Mouse (Mus musculus): ENCODE data around the gene Gm20765.

Gm20765 gene

GRCm38 (mm10) chr10:104220303-104221021 lies 35.1 kb downstream of the Gm20765 start:
- TF ChIP-seq CTCF (conservative IDR thresholded peaks at IDR 0.05; ENCODE audit: low read length), result no peak
- TF ChIP-seq POU5F1 (IDR thresholded peaks at IDR 0.05; ENCODE audit: borderline replicate concordance, low read length), result no peak
- TF ChIP-seq NANOG (IDR thresholded peaks at IDR 0.05; ENCODE audit: borderline replicate concordance, low read length), result no peak
- H3K9me3 ChIP-seq (ENCODE audit: low read length), result no peaks in the 10 kb centered on the region
- no peak overlapping the region for H3K4me3 ChIP-seq (replicated peaks; ENCODE audit: low read length)
- no peaks in the 10 kb centered on the region for H3K36me3 ChIP-seq (ENCODE audit: insufficient read depth, low read length)
- no peaks in the 10 kb centered on the region for H3K27me3 ChIP-seq (ENCODE audit: insufficient read depth, low read length)
- H3K4me1 ChIP-seq (replicated peaks; ENCODE audit: low read depth, low read length), result no peaks in the 10 kb centered on the region

All from E14TG2a.4 (cell line).